Mouse (Mus musculus): Measurements from ENCODE around the gene Vmn1r125. TPM values are rescaled to one million over a fixed set of nuclear protein-coding genes. Genes with fewer than 3 reads are reported as not detected.
"Not testable (repeated sequence)": the region's sequence is repeated elsewhere in the genome, so short reads cannot be mapped to it uniquely, and the experiment has no call there.

Vmn1r125 gene
- polyA plus RNA-seq (2012; rRNA removed), result not detected in 2 replicates

- not testable (repeated sequence) for H3K27ac ChIP-seq (ENCODE audit: insufficient read depth, low read length); DNase-seq; H3K4me1 ChIP-seq (ENCODE audit: control insufficient read depth, insufficient read depth, low read length); H3K27me3 ChIP-seq (ENCODE audit: control insufficient read depth, insufficient read depth, low read length); H3K4me3 ChIP-seq (replicated peaks; ENCODE audit: insufficient read depth, low read depth, low read length)
- 37% methylated on average over 3 of the region's 3 CpGs for WGBS
These were observed at the start of gene Vmn1r125 for GRCm38 (mm10) chr7:21271879-21272278. Gene Vmn1r125 (plus strand): TSS chr7:21272179.

GRCm38 (mm10) chr7:21260517-21260916 lies 11.5 kb upstream of the Vmn1r125 start, which contains the start of gene Vmn1r124:
Gene Vmn1r124 (minus strand): TSS chr7:21260617.
- not testable (repeated sequence) for H3K4me1 ChIP-seq (ENCODE audit: control insufficient read depth, insufficient read depth, low read length); H3K4me3 ChIP-seq (replicated peaks; ENCODE audit: insufficient read depth, low read depth, low read length); DNase-seq; H3K27ac ChIP-seq (ENCODE audit: insufficient read depth, low read length); H3K27me3 ChIP-seq (ENCODE audit: control insufficient read depth, insufficient read depth, low read length)
- 70% methylated on average over 4 of the region's 4 CpGs for WGBS

- H3K27ac ChIP-seq (ENCODE audit: insufficient read depth, low read length); H3K27me3 ChIP-seq (ENCODE audit: control insufficient read depth, insufficient read depth, low read length); DNase-seq; H3K4me1 ChIP-seq (ENCODE audit: control insufficient read depth, insufficient read depth, low read length); H3K4me3 ChIP-seq (replicated peaks; ENCODE audit: insufficient read depth, low read depth, low read length): not testable (repeated sequence)
- no CpG with 5 or more reads among the region's 5 CpGs for WGBS
These were observed 29.4 kb downstream of the Vmn1r125 start, which contains the start of gene Vmn1r126 for GRCm38 (mm10) chr7:21301367-21301766. Gene Vmn1r126 (minus strand): TSS chr7:21301467.

- H3K4me3 ChIP-seq (replicated peaks; ENCODE audit: insufficient read depth, low read depth, low read length); H3K4me1 ChIP-seq (ENCODE audit: control insufficient read depth, insufficient read depth, low read length); H3K27ac ChIP-seq (ENCODE audit: insufficient read depth, low read length); DNase-seq; H3K27me3 ChIP-seq (ENCODE audit: control insufficient read depth, insufficient read depth, low read length): not testable (repeated sequence)
- no CpG with 5 or more reads among the region's 3 CpGs for WGBS
These were observed 47.8 kb downstream of the Vmn1r125 start, which contains the start of gene Vmn1r127 for GRCm38 (mm10) chr7:21319761-21320160. Gene Vmn1r127 (minus strand): TSS chr7:21319861.

Other genes starting within 250 kb of the Vmn1r125 start
- gene Vmn1r120, start 218.4 kb upstream of the Vmn1r125 start, polyA plus RNA-seq (2012; rRNA removed), result not detected in 2 replicates
- not detected in 2 replicates for gene Vmn1r121, start 173.7 kb upstream of the Vmn1r125 start, polyA plus RNA-seq (2012; rRNA removed)
- gene Vmn1r122, start 138.1 kb upstream of the Vmn1r125 start, polyA plus RNA-seq (2012; rRNA removed), result not detected in 2 replicates
- not detected in 2 replicates for gene Vmn1r123, start 110.0 kb upstream of the Vmn1r125 start, polyA plus RNA-seq (2012; rRNA removed)
- gene Gm5157, start 81.8 kb upstream of the Vmn1r125 start, polyA plus RNA-seq (2012; rRNA removed), result not detected in 2 replicates
- gene Vmn1r124, start 11.6 kb upstream of the Vmn1r125 start, polyA plus RNA-seq (2012; rRNA removed), result not detected in 2 replicates
- gene Vmn1r126, start 29.3 kb downstream of the Vmn1r125 start, polyA plus RNA-seq (2012; rRNA removed), result not detected in 2 replicates
- gene Vmn1r127, start 47.7 kb downstream of the Vmn1r125 start, polyA plus RNA-seq (2012; rRNA removed), result not detected in 2 replicates
- gene Vmn1r128, start 77.2 kb downstream of the Vmn1r125 start, polyA plus RNA-seq (2012; rRNA removed), result not detected in 2 replicates
- not detected in 2 replicates for gene Vmn1r129, start 89.1 kb downstream of the Vmn1r125 start, polyA plus RNA-seq (2012; rRNA removed)
- gene Gm6882, start 160.6 kb downstream of the Vmn1r125 start, polyA plus RNA-seq (2012; rRNA removed), result not detected in 2 replicates
- gene Vmn1r130, start 239.6 kb downstream of the Vmn1r125 start, polyA plus RNA-seq (2012; rRNA removed), result not detected in 2 replicates

Data from cerebellum, adult 2 months (tissue).